Mouse (Mus musculus): ENCODE measurements around the gene Slc16a10.

The Slc16a10 gene

DNA sequence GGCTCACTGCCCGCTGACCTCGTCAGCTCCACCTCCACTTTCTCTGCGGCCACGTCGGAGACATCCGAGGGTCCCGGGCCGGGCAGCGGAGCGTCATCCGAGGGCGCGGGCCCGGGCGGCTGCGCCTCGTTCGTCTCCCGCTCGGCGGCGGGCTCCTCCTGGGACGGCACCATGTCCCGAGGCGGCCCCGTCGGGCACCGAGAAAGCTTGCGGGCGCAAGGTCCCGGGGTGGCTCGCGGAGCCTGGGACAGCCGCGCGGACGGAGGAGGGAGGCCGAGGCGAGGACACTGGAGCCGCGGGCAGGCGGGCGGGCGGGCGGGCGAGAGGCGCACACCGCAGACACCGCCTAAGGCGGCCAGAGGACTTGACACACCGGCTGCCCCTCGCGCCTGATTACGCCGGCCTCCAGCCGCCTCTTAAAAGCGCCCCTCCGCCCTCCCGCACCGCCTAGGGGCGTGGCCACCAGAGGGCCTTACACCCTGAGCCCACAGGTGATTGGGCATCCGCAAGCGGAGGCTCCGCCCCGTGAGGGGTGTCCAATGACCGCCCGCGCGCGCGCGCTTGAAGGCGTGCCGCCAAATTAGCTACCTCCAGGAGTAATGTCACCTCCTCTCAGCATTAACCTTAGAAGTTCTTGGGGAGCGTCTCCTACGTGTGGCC, at the start of gene Slc16a10:
Gene Slc16a10 (minus strand): TSS at position 395 of the 660 bp plus-strand sequence.
- peak; percentile 95 to 96 for DNase-seq (ENCODE audit: low spot score in 2 of 2)

DNA sequence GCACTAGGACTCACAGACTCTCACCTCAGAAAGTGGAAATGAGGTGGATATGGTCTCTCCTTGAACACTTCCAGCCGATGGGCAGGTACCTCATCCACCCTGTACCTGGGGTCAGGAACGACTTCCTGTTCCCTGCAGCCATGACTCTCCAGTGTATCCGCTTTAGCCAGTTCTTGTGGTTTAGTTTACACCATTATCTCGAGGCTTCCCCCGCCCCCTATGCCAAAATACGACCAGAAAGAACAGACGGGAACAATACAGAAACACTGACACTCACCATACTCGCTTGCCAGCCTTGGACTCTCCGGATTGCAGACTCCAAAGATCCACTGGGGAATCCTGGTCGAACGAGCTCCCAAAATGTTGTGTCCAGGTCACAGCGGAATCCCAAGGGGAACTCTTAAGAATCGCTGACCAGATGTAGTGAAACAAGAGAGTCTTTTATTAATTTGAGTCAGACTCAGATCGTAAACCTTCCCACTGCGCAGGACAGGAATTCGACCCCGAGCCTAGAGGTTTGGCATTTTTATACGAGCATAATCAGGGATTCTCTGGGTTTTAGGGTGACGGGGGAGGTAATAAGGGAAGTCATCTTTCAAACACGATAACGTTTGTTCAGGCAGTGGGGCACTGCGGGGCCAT, 49.4 kb upstream of the Slc16a10 start:
- no peak for DNase-seq (ENCODE audit: low spot score in 2 of 2)

DNA sequence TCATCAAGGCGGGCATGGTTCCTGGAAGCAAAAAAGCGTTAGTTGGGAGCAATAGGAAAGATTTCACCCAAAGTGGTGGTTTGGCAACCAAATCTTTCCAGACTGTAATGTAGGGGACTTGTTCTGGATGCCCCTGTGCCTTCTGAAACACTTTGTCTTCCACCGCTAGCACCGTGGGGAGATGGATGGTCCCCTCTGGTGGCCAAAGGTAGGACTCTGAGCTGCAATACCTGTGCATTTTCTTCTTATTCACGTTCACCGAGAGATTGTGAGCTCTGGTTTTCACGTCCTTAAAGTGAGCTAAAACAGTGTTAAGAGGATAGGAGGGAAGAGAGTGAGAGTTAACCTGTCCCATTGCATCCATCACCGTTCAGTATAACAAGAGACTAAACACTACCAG, 48.8 kb upstream of the Slc16a10 start:
- DNase-seq (ENCODE audit: low spot score in 2 of 2) = peak in 1 of 2 experiments; percentile 44

DNA sequence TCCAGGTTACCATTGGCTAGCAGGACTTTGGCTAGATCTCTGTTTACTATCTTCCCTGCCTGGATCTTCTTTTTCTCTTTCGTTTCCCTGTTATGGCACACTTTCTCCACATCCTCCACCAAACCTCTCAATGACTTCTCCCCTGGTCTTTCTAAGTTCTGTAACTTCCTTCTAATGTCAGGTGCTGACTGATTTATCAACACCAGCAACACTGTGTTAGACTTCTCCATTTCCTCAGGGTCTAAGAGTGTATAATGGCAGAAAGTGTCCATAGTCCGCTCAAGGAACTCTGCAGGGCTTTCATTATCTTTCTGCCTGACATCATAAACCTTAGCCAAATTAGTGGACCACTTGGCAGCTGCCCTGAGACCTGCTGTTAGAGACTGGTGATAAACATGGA, 47.6 kb upstream of the Slc16a10 start:
- DNase-seq (ENCODE audit: low spot score in 2 of 2) = no peak

DNA sequence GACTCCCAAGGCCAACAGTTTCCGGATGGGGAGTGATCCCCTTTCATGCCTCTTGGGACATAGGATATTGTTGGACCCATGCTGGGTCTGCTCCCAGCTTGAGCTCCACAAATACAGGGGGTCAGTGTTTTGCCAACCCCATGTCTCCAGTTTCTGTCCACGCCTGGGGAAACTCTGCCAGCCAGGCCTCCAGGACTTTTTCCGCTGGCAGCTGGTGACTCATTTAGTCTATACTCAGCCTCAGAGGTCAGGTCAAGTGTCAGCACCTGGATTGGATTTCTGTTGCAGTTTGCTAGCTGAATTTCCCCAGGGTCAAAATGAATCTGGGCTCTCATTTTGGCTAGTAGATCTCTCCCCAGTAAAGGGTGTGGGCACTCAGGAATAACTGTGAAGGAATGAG, 46.8 kb upstream of the Slc16a10 start:
- no peak for DNase-seq (ENCODE audit: low spot score in 2 of 2)

DNA sequence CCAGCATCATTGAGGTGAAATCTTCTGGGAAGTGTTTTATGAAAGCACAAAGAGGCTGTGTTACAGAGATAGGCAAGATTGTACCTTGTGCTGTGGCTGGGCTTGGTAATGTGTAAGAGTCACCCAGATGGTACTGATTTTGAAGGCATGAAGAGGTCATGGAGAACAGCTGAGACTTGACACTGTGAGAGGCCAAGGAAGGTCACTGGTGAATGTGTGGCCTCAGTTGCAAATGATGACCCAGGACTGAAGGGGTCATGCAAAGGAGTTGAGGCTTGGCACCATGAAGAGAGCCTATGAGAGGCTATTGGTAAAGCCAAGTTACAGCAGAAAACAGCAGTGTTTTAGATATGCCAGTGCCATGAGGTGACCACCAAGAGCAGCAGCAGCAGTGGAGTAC, 43.9 kb upstream of the Slc16a10 start:
- DNase-seq (ENCODE audit: low spot score in 2 of 2) = no peak

DNA sequence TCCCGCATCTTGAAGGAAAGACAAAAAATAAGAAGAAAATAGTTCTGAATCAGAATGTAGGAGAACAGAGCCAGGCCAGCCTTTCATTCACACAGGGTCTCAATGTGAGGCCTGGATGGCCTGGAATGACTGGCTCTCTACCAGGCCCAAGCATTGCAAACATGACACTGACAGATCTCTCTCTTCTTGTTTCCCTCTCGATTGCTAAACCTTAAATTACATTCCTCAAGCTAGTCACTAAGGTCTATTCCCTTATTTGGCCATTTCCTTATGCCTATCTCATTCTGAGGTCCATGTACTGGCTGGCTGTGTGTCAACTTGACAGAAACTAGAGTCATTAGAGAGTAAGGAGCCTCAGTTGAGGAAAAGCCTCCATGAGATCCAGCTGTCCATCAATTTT, 38.0 kb upstream of the Slc16a10 start:
- no peak for DNase-seq (ENCODE audit: low spot score in 2 of 2)

DNA sequence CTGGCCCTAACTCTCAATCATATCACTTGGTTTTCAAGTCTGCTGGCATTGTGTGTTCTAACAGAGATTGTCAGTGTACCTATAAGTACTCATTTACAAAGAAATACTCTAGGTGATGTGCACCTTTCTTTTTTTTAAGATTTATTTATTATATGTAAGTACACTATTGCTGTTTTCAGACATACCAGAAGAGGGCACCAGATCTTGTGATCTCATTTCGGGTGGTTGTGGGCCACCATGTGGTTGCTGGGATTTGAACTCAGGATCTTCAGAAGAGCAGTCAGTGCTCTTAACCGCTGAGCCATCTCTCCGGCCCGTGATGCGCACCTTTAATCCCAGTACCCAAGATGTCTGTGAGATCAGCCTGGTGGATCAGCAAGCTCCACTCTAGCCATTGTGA, 37.1 kb upstream of the Slc16a10 start:
- DNase-seq (ENCODE audit: low spot score in 2 of 2) = no peak

DNA sequence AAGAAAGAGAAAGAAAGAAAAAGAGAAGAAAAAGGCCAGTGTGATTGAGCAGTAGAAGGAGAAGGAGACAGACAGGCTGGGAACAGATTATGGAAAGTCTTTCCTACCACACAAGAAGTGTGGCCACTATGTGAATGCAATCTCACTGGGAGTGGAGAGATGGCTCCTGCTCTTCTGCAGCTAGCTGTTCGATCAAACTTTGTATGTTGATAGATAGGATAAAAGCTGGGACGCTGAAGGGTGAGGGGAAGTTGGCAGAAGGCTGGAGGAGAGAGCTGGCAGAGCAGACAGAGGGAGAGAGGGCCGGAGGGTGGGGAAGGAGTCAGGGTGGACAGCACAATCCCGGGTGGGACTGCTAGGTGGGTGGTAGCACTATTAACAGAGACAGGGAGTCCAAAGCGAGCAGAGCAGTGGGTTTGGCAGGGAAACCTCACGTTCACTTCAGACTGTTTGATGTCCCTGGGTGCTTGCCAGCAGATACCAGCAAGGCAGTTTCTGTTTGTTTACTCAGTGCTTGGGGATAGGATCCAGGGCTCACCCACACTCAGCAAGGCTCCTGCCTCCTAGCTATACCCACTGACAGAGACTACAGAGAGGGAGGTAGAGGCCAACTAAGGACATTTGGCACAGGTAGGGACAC, 35.4 kb upstream of the Slc16a10 start:
- no peak for DNase-seq (ENCODE audit: low spot score in 2 of 2)

DNA sequence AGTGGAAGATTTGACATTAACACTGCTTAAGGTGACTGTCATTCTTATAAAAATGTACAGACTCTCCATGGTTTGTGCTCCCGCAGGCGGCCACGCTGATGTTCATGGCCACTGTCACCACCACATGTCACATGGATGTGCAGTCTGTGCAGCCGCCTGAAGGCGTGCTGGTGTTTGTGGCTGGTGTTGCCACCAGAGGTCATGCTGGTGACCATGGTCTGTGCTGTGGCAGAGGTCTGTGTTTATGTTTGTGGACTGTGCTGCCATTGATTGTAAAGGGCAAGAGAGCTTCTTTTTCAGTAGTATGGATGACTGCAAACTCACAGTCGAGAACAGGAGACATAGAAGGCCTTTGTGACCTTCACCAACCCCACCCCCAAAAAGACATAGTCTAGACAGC, 30.1 kb upstream of the Slc16a10 start:
- DNase-seq (ENCODE audit: low spot score in 2 of 2) = no peak

DNA sequence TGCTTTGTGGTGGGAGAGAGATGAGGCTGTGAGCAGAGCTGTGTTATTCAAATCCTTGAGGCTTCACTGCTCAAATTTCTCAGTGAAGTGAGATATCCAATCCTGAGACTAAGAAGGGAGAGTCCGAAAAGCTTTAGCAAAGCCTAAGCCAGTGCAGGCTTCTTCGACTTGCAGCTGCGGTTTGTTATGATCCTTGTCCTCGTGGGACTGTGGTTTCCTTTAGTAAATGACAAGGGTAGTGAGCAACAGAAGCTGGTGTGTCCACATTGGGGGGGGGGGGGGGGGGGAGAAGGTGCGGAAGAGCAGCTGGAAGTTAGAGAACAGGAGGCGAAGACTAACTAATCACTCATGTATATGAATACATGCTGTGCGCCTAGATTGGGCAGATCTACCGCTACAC, 29.2 kb upstream of the Slc16a10 start:
- no peak for DNase-seq (ENCODE audit: low spot score in 2 of 2)

DNA sequence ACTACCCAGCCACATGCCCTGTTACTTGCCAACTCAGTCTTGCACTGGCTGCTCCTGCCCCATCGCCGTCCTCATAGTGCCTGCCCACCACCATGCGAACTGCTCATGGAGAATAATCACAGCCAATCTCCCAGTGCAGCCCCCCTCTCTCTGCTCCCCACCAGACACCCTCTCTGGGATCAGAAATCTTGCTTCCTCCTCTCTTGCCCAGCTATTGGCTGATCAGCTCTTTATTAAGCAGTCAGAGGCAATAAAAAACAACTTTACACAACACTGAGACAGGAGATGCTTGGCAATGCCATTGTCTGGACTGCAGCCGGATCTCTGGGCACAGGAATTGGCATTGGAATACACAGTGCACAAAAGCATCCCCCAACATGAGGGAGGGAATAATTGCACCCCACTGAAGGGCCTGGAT, 28.1 kb upstream of the Slc16a10 start:
- DNase-seq (ENCODE audit: low spot score in 2 of 2) = no peak

DNA sequence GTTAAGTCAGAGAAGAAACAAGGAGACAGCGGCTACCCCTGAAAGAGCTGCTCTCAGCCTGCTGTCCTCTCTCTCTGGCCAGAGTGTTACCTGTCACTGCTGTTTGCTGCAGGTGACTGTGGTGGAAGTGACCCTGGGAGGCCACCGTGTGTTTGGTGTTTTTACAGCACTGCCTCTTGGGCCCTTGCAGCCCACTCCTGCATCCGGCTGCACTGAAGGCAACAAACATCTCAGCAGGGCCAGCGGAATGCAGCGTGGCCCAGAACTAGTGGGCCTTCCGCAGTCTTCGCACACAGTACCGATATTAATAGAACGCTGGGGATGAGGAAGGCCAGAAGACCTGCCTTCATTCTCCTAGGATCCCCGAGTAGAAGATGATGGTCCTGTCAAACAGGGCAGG, 27.5 kb upstream of the Slc16a10 start:
- DNase-seq (ENCODE audit: low spot score in 2 of 2) = no peak

DNA sequence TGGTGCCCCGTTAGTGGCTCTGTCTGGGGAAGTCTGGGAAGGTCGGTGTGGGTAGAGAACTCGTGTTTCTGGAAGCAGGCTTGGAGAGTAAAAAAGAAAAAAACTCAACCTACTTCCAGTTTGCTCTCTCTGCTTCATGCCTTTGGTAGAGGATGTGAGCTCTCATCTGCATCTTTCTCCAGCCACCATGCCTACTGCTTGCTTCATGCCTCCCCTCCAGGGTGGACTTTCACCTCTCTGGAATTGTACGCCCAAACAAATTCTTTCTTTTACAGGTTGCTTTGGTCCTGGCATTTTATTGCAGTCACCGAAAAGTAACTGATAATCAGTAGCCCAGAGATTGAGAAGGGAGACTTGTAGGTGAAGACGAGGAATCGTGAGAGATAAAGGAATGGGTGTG, 27.0 kb upstream of the Slc16a10 start:
- DNase-seq (ENCODE audit: low spot score in 2 of 2) = no peak

DNA sequence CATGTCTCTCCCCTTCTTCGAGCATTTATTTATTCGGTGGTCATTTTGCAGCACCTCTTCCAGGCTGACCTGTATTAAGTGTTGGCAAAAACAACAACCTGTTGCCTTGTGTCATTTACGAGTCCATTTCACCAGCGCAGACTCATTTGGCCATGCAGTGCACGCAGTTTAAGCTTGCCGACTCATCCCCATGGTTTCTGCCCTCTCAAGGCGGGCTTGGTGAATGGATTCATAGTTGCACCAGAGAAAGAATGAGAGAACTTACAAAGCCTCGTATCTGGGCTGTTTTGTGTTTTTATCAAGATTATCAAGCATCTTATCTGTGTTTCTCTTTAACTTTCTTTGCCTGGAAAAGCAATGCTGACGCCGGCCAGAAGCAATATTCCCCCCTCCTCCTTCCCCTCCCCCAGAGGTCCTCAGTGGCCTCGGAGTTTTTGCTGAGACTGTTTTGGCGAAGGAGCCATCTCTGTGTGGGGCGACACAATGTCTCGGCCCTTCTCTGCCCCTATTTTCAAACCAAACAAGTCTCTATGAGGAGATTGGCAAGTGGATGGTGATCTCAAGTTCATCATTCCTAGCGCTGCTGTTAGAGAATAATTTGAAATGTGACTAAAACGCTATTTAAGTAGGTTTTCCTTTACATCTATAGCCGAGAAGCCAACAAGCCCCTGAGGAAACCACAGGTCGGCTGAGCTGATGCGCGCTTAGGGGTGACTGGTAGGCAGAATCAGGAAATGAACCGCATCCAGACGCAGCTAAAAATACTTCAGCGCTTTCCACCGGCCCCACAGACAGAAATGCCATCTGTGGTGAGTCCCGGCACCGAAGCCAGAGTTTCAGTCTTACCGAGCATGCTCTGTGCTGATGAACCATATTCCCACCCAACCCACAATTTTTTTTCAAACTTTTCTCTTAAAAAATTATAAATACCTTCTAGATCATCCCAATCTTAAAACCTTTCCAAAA, 22.6 kb upstream of the Slc16a10 start:
- DNase-seq (ENCODE audit: low spot score in 2 of 2) = peak; percentile 71

DNA sequence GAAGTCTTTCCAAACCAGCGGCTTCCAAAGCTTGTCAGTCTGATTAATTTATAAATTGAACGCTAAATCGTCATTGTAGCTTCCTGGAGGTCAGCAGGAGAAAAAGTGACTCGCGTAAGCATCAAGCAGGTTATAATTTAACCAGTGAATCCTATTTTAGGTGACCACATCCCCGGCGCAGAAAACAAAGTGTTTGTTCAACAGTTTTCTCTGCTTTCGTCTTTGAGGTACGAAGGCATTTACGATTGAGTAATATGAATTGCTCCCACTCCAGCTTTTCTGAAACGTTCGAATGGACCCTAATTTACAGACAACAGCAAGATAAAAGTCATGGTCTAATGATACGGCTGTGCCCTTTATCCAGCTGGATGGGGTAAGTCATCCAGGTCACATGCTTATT, 21.9 kb upstream of the Slc16a10 start:
- DNase-seq (ENCODE audit: low spot score in 2 of 2) = no peak

DNA sequence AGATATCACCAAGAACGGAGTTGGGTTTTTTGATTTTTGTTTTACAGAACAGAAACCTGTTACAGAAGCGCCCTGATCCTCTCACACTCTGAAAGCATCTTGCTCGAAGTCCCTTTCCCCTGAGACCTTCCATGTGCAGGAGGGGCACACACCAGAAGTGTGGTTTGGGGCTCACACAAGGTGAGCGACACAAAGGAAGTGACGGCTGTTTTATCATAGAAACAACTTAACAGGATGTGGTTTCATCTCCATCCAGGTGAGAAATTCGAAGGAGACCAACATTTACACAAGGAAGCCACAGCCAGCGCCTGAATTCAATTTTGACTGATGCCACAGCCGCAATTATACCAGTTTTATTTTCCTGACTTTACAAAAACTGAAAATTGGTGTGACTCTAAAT, 21.3 kb upstream of the Slc16a10 start:
- peak; percentile 63 to 74 for DNase-seq (ENCODE audit: low spot score in 2 of 2)

DNA sequence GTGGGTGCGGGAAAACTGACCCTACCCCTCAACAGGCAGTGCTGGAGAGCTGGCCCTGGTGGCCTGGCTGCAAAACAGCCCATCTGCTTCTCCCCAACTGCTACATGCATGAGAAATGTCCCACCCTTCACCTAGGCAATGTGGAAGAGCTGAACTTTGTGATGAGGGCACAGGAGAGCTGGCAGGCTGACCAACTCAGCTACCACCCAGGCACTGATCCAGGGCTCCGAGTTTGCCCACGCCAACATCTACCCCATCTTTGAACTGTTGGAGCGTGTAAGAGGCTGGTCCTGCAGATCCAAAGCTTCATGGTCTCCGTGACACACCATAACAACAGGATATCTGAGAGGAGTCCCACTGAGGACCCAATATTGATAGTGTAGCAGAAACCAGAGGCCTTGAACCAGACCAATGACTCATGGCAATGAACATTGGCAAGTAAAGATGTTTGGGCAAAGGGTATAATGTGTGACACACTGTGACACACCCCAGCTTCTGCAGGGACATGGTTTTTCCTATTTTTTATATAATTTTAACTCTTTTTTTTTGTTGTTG, 19.7 kb upstream of the Slc16a10 start:
- DNase-seq (ENCODE audit: low spot score in 2 of 2) = no peak

DNA sequence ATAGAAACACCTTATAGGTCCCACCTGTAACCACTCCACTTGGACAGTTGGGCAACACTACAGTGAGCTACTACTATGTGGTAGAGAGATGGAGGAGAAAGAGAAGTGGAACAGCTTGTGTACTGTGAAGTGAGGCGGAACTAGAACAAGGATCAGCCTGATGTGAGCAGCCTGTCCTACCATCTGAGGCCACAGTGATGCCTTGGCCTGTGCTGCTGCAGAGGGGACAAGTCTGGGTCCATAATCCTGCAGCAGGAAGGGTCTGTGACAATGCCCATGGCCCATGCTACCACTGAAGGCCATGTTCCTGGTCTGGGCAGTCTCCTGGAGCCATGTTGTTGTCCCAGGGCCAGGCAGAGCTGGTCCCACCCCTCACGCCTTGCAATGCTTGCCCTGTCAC, 19.2 kb upstream of the Slc16a10 start:
- no peak for DNase-seq (ENCODE audit: low spot score in 2 of 2)

DNA sequence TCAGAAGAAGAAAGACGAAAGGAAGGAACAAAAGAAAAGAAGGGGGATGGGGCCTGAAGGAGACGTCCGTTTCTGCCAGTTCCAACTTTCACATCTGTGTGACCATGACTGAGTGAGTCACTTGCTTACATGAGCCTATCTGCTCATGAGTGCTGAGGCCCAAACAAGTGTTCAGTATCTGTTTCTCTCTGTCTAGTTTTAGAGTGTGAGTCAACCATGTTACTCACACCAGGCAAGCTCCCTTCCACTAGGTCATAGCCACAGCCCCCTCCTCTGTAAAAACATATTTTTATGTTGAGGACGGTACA, 10.4 kb upstream of the Slc16a10 start:
- no peak for DNase-seq (ENCODE audit: low spot score in 2 of 2)

DNA sequence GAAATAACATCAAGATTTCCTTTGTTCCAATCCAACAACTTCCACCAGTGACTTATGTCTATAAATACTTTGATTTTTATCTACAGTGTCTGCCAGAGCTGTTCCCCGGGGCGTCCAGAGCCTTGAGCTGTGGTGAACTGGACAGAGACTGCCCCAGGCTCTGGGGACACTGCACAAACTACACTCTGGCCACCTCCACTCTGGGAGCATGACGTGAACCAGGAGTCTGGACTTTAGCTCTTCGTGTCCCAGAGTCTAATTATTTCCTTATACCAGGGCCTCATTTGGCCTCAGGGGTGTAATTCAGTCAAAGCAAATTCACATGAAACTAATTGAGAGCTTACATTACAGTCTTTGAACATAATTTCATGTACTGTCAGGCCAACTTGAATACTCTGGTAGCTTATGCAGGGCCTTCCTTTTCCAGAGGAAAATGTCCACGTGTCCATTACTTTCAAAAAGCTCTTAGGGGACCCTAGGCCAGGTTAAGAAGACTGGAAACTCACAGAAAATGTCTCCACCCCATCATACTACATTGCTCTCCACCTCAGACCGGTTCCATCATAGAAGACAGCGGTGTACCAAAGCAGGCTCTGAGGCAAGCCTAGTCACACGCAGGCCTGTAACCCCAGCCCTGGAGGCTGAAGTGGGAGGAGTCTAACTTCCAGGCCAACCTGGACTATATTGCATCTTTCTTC, 9.9 kb upstream of the Slc16a10 start:
- DNase-seq (ENCODE audit: low spot score in 2 of 2) = no peak
